Mouse (Mus musculus) kidney, embryonic 16.5 days (tissue): Measurements from ENCODE around the gene Zfp524. TPM values are rescaled to one million over a fixed set of nuclear protein-coding genes. Genes with fewer than 3 reads are reported as not detected.
A peak's percentile ranks its signal among the peaks of the same experiment; 100 is the strongest.

Experiments used
- ATAC-seq: fragments of 200-750 bp; cut with Nextera tagmentation; 2 replicates; pipeline ENCODE4 v1.8.0; 2017; ENCODE audit warnings: moderate TSS enrichment; ENCODE audit not compliant: low FRiP score, low TSS enrichment
- H3K27ac ChIP-seq: fragments of 300-500 bp; sonication (generic); 2 replicates; pipeline ENCODE4 v1.5.1; 2014; ENCODE audit warnings: low read length
- H3K27me3 ChIP-seq: fragments of 300-500 bp; sonication (generic); 2 replicates; pipeline ENCODE4 v1.6.1; 2014; ENCODE audit warnings: low read length, control low read depth, mixed read lengths; ENCODE audit not compliant: insufficient read depth
- H3K36me3 ChIP-seq: fragments of 300-500 bp; sonication (generic); 2 replicates; pipeline ENCODE4 v1.6.1; 2014; ENCODE audit warnings: low read length, control low read depth, mixed read lengths; ENCODE audit not compliant: insufficient read depth
- H3K4me1 ChIP-seq: fragments of 300-500 bp; sonication (generic); 2 replicates; pipeline ENCODE4 v1.6.1; 2014; ENCODE audit warnings: low read length, control low read depth, mixed read lengths; ENCODE audit not compliant: insufficient read depth
- H3K4me2 ChIP-seq: fragments of 300-500 bp; sonication (generic); replicated peaks from 2 replicates; pipeline ENCODE4 v1.6.1; 2014; ENCODE audit warnings: low read depth, low read length
- H3K4me3 ChIP-seq: fragments of 300-500 bp; sonication (generic); 2 replicates; pipeline ENCODE4 v1.5.1; 2014; ENCODE audit warnings: mild to moderate bottlenecking, low read length
- H3K9ac ChIP-seq: fragments of 300-500 bp; sonication (generic); replicated peaks from 2 replicates; pipeline ENCODE4 v1.6.1; 2014; ENCODE audit warnings: low read length
- H3K9me3 ChIP-seq: fragments of 300-500 bp; sonication (generic); 2 replicates; pipeline ENCODE4 v1.6.1; 2016; ENCODE audit warnings: low read length, control low read depth
- WGBS: fragments of 180-500 bp; shearing (Covaris S2); extraction: QIAGEN DNeasy Blood & Tissue Kit; methylation state at CpG from one replicate; pipeline ENCODE4 v1.1.7; 2014; 5-methylcytosine and 5-hydroxymethylcytosine counted together
- polyA plus RNA-seq: library from polyadenylated mRNA; unstranded; fragments of >200 nt; fragmentation: Nextera tagmentation; extraction: Ambion mirVana; gene quantifications from 2 replicates; pipeline ENCODE4 v1.2.1, GENCODE M21; 2015

The Zfp524 gene
- polyA plus RNA-seq, 1 experiment from 2014 or later, result 14.4 TPM

DNA sequence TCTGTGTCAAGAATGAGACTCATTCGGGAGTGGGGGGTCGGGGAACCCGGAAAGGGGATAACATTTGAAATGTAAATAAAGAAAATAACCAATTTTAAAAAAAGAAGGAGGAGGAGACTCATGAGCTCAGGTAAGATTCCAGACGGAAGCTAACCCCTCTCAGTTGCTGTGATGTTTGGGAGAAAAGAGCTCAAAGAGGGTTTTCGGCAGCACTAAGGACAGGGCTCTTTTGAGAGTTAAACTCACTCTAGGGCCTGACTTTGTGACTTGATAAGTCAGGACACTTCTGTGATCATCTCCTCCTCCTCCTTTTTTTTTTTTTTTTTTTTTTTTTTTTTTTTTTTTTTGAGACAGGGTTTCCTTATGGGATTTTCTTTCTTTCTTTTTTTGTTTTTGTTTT lies 24.7 kb downstream of the Zfp524 start:
- Histone ChIP-seq H3K9me3 (peaks cover 6% of the 10 kb centered on the region; the same call in 1 of the 2 replicates), H3K4me2 (peak overlapping the region; percentile 48), H3K4me1 (peaks cover 16% of the 10 kb centered on the region; the same call in 1 of the 2 replicates), H3K27me3 (no peaks in the 10 kb centered on the region), H3K9ac (peak overlapping the region; percentile 95), H3K27ac (peak overlapping the region; percentile 99), H3K36me3 (peaks cover 30% of the 10 kb centered on the region), H3K4me3 (peak overlapping the region; percentile 81)
- 27% methylated on average over 5 of the region's 5 CpGs for WGBS
- ATAC-seq, result no peak

DNA sequence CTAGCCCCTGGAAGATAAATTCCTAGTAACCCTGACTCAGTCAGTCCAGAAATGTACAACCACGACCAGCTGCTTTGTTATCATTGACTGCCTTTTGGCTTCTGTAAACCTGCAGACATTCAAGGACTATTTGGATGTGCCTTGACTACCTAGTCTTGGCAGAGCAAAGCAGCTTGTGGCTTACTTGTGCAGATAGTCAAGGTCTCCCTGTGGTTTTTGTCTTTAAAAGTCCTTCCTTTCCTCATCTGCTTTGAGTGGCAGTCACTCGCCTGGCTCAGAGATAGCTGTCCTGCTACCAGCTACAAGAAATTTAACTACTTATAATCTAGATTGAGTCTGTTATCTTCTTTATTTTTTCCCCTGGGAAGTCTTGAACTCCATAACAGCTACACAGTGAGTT lies 30.8 kb downstream of the Zfp524 start:
- Histone ChIP-seq H3K36me3 (peaks cover 4% of the 10 kb centered on the region), H3K4me3 (no peak overlapping the region), H3K27me3 (no peaks in the 10 kb centered on the region), H3K4me1 (no peaks in the 10 kb centered on the region), H3K9ac (no peak overlapping the region), H3K27ac (no peak overlapping the region), H3K9me3 (no peaks in the 10 kb centered on the region), H3K4me2 (no peak overlapping the region)
- WGBS, result 79% methylated on average over 2 of the region's 2 CpGs
- no peak for ATAC-seq

- Histone ChIP-seq H3K4me2 (no peak overlapping the region), H3K4me3 (no peak overlapping the region), H3K4me1 (peaks cover 8% of the 10 kb centered on the region), H3K36me3 (peaks cover 3% of the 10 kb centered on the region), H3K9me3 (no peaks in the 10 kb centered on the region), H3K27me3 (no peaks in the 10 kb centered on the region), H3K27ac (no peak overlapping the region), H3K9ac (no peak overlapping the region)
- 64% methylated on average over 2 of the region's 2 CpGs for WGBS
- no peak for ATAC-seq
Measured at GRCm38 (mm10) chr7:5046112-5046511, 31.9 kb downstream of the Zfp524 start.

DNA sequence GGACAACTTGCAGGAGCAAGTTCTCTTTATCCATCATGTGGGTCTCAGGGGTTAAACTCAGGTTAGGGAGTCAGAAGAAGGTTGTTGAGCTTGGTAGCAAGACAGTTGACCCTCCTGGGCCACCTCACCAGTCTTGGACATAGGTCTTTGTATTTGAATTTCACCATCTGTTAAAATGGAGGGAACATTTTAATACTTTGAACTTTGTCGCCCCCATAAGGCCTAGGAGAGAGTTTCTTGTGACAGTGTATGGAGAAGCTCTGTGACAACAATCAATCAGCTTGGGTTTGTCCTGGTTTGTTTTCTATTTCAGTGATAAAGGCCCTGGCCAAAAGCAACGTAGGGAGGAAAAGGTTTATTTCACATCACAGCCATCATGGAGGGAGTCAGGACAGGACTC lies 33.1 kb downstream of the Zfp524 start:
- Histone ChIP-seq H3K9ac (no peak overlapping the region), H3K27me3 (peaks cover 4% of the 10 kb centered on the region; the same call in 1 of the 2 replicates), H3K27ac (no peak overlapping the region), H3K4me3 (no peak overlapping the region), H3K36me3 (no peaks in the 10 kb centered on the region), H3K4me1 (peaks cover 11% of the 10 kb centered on the region), H3K9me3 (no peaks in the 10 kb centered on the region), H3K4me2 (no peak overlapping the region)
- 33% methylated on average over 2 of the region's 2 CpGs for WGBS
- ATAC-seq, result no peak

DNA sequence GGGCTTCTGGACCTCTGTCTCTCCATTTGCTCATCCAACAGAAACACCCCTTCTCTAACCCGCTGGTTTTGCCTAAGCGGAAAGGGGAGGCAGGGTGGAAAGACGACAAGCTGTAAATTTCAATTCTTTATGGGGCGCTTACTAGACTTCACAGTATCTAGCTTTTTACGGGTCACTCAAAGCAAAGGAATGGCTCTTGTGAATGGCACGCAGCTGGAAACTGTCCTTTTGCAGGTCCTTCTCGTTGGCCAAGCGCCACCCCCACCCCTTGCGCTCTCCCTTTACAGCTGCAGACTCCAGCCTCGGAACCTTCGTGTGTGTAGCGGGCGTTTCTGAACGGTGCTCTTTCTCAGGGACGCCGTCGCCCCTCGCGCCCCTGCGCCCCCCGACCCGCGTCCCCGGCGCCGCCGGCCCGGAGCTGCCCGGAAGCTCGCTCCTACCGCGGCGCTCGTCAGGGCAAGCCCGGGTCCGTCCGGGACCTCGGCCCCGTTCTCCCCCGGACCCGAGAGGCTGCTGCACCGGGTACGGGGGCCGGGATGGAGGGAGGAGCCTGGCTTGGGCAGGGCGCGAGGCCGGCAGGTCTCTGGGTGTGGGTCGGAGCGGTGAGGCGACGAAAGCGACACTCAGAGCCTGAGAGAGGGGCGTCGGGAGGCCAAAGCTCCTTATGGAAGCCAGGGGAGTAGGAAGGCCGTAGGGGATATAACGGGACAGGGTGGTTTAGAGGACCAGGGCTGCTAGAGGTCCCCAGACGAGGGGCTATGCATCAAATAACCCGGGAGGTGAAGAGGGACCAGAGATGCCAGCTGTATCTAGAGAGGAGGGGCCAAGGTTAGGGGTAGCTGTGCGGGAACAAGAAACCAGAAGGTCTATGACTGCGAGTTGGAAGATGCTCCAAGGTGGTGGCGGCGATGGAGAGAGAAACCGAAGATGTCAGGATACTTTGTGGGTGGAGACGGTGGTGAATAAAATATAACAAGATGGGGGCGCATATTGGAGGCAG lies 37.3 kb downstream of the Zfp524 start, which contains the start of gene Zfp580:
Gene Zfp580, plus strand, starts transcription at position 346 of the 1,000 bp plus-strand sequence.
- WGBS, result under 1% methylated on average over 65 of the region's 65 CpGs
- H3K27me3 ChIP-seq, result peaks cover 41% of the 10 kb centered on the region
- peak within 1 kb of the TSS; percentile 90 for H3K27ac ChIP-seq
- peak within 1 kb of the TSS; percentile 90 for H3K9ac ChIP-seq
- H3K4me2 ChIP-seq, result peak within 1 kb of the TSS; percentile 93
- H3K4me1 ChIP-seq, result peaks cover 30% of the 10 kb centered on the region
- no peaks in the 10 kb centered on the region for H3K9me3 ChIP-seq
- peak; percentile 82 for ATAC-seq
- H3K4me3 ChIP-seq, result peak within 1 kb of the TSS; percentile 75
- H3K36me3 ChIP-seq, result no peaks in the 10 kb centered on the region

DNA sequence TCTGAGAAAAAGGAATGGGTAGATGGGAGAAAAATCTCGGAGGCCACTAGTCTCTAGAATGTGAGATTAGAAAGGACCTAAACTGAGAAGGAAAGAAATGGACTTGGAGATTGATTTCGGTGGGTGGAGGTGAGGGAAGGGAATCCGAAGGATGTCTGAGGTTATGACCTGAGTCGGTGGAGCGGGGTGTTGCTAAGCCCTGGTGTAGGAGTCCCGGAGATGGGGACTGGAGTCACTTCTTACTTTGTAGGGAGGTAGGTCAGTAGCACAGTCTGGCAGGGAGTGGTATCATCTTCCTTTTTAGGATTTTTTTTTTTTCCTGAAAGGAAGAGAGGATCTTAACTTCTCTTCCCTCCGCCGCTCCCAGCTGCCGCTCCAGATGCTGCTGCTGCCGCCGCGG lies 38.2 kb downstream of the Zfp524 start:
- Histone ChIP-seq H3K36me3 (no peaks in the 10 kb centered on the region), H3K4me3 (peak overlapping the region; percentile 75), H3K4me2 (peak overlapping the region; percentile 93), H3K4me1 (peaks cover 38% of the 10 kb centered on the region), H3K9me3 (no peaks in the 10 kb centered on the region), H3K9ac (peak overlapping the region; percentile 90), H3K27me3 (peaks cover 47% of the 10 kb centered on the region), H3K27ac (peak overlapping the region; percentile 30; the same call in 1 of the 2 replicates)
- no peak for ATAC-seq
- 2% methylated on average over 11 of the region's 12 CpGs for WGBS

- Histone ChIP-seq H3K27ac (peak overlapping the region; percentile 30; the same call in 1 of the 2 replicates), H3K4me1 (peaks cover 43% of the 10 kb centered on the region)
- ATAC-seq, result no peak
Measured at GRCm38 (mm10) chr7:5052931-5053343, 38.7 kb downstream of the Zfp524 start.

DNA sequence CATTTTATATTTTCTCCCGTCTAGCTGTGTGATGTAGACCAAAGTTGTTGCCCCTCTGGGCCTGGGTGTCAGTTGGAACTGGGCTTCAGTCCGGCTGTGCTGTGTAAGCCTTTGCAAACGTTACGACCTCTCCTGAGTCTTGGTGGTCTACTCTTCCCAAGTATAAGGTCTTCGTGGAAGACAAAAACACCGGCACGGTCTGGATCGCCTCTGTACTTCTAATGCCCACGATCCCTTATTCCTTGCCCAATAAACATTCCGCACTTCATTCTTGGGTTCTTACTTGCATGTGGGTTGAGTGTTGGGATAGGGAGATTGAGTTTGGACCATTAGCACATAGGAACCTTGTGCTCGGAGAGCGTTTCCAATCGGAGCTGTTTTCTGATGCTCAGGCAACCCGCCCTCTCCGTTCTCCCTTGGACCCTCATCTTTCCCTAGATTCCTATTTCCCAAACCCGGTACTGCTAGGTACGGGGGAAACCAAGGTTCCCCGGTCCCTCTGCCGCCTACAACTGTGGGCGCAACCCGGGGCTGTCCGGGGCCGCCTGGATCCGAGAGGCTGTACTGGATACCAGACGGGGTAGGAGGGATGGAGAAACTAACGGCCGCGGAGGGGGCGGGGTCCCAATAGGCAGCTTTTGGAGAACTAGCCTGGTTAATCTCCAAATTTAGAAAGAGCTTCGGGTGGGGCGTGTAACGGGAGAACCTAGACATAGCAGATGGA lies 39.4 kb downstream of the Zfp524 start:
- H3K27me3 ChIP-seq, result peaks cover 52% of the 10 kb centered on the region
- peaks cover 43% of the 10 kb centered on the region for H3K4me1 ChIP-seq

More at GRCm38 (mm10) chr7:5052931-5053343, 38.7 kb downstream of the Zfp524 start:
- H3K9me3 ChIP-seq, result no peaks in the 10 kb centered on the region
- no peaks in the 10 kb centered on the region for H3K36me3 ChIP-seq
- peak overlapping the region; percentile 90 for H3K9ac ChIP-seq
- peak overlapping the region; percentile 75 for H3K4me3 ChIP-seq
- peaks cover 52% of the 10 kb centered on the region for H3K27me3 ChIP-seq
- peak overlapping the region; percentile 93 for H3K4me2 ChIP-seq
- 3% methylated on average over 40 of the region's 45 CpGs for WGBS

GRCm38 (mm10) chr7:5056651-5057263 lies 42.5 kb downstream of the Zfp524 start:
- peak overlapping the region; percentile 86 for H3K9ac ChIP-seq
- H3K36me3 ChIP-seq, result no peaks in the 10 kb centered on the region
- H3K27ac ChIP-seq, result peak overlapping the region; percentile 38; the same call in 1 of the 2 replicates
- peak overlapping the region; percentile 89 for H3K4me2 ChIP-seq
- 0 out of 2 replicates have a peak, but pooled peaks have one; percentile 0 for ATAC-seq
- peaks cover 47% of the 10 kb centered on the region for H3K4me1 ChIP-seq
- H3K4me3 ChIP-seq, result peak overlapping the region; percentile 62
- H3K27me3 ChIP-seq, result peaks cover 52% of the 10 kb centered on the region
- H3K9me3 ChIP-seq, result no peaks in the 10 kb centered on the region
- WGBS, result under 1% methylated on average over 55 of the region's 55 CpGs

More for the DNA sequence above, 39.4 kb downstream of the Zfp524 start:
- Histone ChIP-seq H3K9ac (peak overlapping the region; percentile 90), H3K4me2 (peak overlapping the region; percentile 93), H3K4me3 (peak overlapping the region; percentile 75), H3K36me3 (no peaks in the 10 kb centered on the region), H3K9me3 (no peaks in the 10 kb centered on the region), H3K27ac (no peak overlapping the region)
- 6% methylated on average over 32 of the region's 32 CpGs for WGBS
- ATAC-seq, result no peak
